Mouse (Mus musculus) frontal cortex, postnatal 10 days (tissue): Measurements from ENCODE around the gene Olfr484.
"Not testable (repeated sequence)": the region's sequence is repeated elsewhere in the genome, so short reads cannot be mapped to it uniquely, and the experiment has no call there.

ENCODE experiments used
- DNase-seq, 2 experiments: peaks; one replicate each; pipeline ENCODE4 v3.0.0; 2022; ENCODE audit warnings: low spot score in 2 of 2, mixed read lengths in 1 of 2

Olfr484 gene

GRCm38 (mm10) chr7:108127349-108127748 is at the start of gene Olfr484:
Gene Olfr484, minus strand, starts transcription at chr7:108127449.
- DNase-seq = no peak

GRCm38 (mm10) chr7:108172642-108173041 is 45.4 kb upstream of the Olfr484 start, which contains the start of gene Olfr486:
Gene Olfr486, minus strand, starts transcription at chr7:108172742.
- not testable (repeated sequence) for DNase-seq

- DNase-seq = no peak
Measured at GRCm38 (mm10) chr7:108159771-108160170, 32.5 kb upstream of the Olfr484 start, which contains the start of gene Olfr485. Gene Olfr485, minus strand, starts transcription at chr7:108159871.

- DNase-seq = no peak
Measured at GRCm38 (mm10) chr7:108121416-108121815, 5.8 kb downstream of the Olfr484 start.

GRCm38 (mm10) chr7:108120681-108121080 is 6.6 kb downstream of the Olfr484 start:
- no peak for DNase-seq

- DNase-seq = no peak
Measured at GRCm38 (mm10) chr7:108100549-108100948, 26.7 kb downstream of the Olfr484 start, which contains the start of gene Olfr483. Gene Olfr483, plus strand, starts transcription at chr7:108100849.

GRCm38 (mm10) chr7:108097486-108097885 is 29.8 kb downstream of the Olfr484 start, which contains the start of gene Olfr482:
Gene Olfr482, minus strand, starts transcription at chr7:108097586.
- no peak for DNase-seq

- no peak for DNase-seq
Measured at GRCm38 (mm10) chr7:108079555-108079954, 47.7 kb downstream of the Olfr484 start, which contains the start of gene Olfr481. Gene Olfr481, plus strand, starts transcription at chr7:108079855.
